Mouse (Mus musculus) CD4-positive, CD25-positive, alpha-beta regulatory T cell, adult 4 months (primary cell): ENCODE measurements around the gene Rph3a. TPM values are rescaled to one million over a fixed set of nuclear protein-coding genes. Genes with fewer than 3 reads are reported as not detected.
"Not testable (repeated sequence)": the region's sequence is repeated elsewhere in the genome, so short reads cannot be mapped to it uniquely, and the experiment has no call there.

Experiments
- ATAC-seq: one replicate; pipeline ENCODE4 v1.8.0; 2017
- polyA plus RNA-seq, 2 experiments: library from polyadenylated mRNA; unstranded; fragments of 100-300 nt; shearing (Covaris generic); gene quantifications; one replicate each; pipeline ENCODE4 v1.2.1; 2017

The Rph3a gene
- polyA plus RNA-seq, 2 experiments from 2014 or later, result not detected

DNA sequence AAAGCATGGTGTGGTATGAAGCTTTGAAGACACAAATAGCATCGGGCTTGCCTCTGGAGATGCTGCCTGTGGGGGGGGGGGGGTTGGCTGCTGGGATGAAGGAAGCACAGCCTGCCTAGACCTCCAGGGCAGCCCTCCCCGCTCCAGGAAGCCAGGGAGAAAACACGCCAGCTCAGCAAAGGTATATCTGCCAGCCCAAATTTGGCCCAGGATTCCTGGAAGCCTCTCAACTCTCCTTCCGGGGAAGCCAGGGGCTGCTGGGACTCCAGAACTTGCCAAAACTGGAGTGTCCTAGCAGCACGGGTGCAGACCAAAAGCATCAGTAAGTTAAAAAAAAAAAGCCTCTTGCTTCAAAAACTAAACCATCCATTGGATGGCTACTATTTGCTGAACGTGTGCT is 37.6 kb downstream of the Rph3a start:
- no peak for ATAC-seq

DNA sequence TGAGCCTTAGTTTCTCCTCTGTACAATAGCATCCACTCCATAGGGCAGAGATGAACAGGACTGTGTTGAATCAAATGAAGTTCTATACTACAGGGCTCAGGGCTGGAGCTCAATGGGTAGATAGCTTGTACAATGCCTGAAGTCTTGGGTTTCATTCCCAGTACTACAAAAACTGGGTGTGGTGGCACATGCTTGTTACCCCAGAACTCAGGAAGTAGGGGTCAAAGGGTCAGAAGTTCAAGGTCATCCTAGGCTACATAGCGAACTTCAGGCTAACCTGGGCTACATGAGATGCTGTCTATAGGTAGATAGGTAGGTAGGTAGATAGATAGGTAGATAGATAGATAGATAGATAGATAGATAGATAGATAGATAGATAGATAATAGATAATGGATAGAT is 38.6 kb downstream of the Rph3a start:
- no peak for ATAC-seq

DNA sequence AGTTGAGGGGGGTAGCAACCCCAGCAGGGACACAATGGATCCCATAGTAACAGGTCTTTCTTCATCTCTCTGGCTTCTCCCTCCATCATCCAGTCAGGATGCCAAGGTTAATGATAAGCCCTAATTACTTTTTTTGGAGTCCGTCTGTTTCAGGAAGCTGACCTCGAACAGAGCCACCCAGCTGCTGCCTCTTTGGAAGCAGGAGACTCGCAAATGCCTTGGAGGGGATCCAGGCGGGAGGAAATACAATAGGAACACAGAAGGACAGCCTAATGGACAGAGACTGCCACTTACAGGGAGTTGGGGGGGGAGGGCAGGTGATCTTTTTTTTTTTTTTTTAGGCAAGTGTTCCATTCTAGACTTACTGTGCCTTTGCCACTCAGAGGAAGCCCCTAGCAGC is 40.2 kb downstream of the Rph3a start:
- no peak for ATAC-seq

DNA sequence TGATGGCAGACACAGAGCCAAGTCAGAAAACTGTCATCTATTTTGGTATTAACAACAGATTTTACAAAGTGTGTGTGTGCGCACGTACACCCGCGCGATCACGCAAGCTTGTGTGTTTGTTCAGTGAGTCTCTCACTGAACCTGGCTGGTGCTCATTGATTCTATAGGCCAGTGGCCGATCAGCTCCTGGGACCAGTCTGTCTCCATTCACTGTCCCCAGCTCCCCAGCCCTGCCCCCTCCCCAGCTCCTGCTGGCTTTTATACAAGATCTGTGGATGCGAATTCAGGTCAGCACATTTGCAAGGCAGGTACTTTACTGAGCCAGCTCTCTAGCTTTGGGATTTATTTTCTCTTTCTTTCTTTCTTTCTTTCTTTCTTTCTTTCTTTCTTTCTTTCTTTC is 41.1 kb downstream of the Rph3a start:
- no peak for ATAC-seq

DNA sequence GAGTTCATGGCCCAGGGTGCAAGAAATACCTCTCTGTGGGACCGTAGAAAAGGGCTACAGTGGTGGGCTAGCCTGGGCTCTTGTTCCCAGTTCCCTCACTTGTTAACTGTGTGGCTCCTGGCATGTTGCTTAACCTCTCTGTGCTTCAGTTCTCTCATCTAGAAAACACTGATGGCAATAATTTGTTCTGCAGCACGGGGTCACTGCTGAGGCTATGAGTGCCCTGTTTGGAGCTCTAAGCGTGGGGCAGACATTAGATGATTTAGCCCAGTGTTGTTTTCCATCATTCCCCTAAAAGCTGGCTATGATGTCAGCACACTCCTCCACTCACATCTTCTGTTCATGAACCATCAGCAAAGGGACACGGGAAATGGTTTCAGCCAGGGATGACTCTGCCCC is 41.8 kb downstream of the Rph3a start:
- no peak for ATAC-seq

DNA sequence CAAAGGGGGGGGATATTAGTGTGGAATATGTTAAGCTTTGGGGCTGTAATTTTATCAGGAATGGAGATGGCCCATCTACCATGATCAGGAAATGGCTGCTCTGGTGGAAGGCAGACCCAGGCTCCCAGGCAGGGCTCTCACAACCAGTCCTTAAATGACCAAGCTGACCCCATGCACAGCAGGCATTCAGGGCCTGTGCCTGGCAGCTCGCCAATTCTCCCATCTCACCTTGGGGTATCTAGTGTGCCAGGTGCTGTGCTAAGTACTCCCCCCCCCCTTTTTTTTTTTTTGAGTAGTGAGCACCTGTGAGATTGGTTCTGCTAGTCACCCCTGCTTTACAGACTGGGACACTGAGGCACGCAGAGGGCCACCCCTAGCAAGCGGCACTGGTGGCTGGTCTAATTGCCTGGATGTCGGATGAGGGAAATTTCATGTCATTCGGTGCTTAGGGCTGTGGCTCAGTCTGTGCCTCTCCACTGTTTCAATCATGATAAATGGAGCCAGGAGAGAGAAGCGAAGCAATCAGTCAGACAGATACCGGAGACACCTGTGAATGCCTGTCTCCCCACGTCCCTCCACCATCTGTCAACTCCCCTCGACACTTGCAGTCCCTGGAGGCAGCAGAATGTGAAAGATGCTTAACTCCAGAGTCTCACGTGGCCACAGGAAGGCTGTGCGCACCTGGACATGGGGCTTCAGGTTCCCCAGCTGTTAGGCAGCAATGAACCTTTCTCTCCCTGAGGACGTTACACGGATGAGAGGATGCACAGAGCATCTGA is 42.3 kb downstream of the Rph3a start:
- no peak for ATAC-seq

DNA sequence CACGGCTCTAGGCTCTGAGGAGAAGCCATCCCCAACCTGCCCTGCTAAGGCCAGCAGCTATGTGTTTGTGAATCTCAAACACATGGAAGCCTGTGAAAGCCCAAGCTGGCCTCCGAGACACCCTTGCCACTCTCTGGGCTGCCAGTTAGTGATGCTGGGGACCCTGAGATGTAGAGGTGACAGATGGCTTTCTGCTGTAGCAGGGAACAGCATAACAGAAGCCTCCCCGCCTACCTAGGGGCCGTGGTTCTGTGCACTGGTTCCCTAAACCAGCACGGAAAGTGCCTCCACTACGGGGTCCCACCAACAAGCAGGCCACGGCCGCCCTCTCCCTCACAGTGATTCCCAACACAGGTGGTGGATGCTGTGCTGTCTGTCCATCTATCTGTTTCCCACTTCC is 43.0 kb downstream of the Rph3a start:
- no peak for ATAC-seq

DNA sequence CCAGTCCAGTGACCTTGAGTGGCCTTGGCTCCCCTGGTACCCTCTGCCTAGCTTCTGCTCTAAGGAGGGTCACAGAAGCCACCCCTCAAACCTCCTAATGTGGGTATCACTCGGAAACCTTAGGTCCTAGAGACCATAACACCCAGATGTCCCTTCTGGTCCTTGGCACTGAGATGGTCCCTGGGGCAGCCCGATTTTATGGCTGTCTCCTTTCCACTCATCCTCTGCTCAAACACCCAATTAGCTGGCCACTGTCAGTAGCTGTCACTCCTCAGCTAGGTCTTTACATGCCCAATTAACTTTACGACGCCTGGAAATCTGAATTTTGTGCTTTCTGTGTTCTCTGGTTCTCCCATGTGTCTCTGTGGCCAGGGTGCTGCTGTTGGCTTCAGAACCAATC is 43.7 kb downstream of the Rph3a start:
- ATAC-seq, result no peak

DNA sequence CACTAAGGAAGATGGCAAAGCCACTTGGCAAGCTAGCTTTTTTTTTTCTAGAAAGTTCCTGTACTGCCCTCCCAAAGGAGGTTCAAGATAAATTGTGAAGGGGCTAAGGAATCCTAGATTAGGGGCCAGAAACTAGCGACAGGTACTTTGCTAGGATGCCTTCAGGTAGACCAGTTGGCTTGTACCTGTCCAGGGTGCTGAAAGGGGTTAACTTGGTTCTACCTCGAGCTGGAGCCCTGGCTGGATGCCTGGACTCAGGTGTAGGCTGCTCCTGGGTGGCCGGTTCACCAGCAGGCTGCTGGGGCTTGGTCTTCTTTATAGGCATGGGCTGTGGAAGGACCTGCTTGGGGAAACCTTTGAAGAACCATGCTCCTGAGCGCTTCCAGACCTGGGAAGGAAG is 48.9 kb downstream of the Rph3a start:
- ATAC-seq, result no peak

DNA sequence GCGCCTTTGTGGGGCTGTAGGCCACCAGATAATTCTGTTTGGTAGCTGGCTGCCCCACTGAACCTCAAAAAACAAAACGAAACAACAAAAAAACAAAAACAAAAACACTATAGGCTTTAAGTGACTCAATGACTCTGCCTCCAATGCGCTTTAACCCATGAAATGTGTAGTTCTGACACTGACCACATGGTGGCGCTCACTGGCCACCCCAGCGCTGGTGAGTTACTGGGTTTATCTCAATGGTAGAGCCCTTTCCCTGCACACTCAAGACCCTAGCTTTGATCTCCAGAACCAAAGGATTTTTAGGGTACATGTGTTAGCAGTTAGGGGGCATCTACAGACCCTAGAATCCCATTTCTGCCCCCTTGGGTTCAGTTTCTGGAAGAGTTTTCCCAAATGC is 55.9 kb downstream of the Rph3a start:
- no peak for ATAC-seq

DNA sequence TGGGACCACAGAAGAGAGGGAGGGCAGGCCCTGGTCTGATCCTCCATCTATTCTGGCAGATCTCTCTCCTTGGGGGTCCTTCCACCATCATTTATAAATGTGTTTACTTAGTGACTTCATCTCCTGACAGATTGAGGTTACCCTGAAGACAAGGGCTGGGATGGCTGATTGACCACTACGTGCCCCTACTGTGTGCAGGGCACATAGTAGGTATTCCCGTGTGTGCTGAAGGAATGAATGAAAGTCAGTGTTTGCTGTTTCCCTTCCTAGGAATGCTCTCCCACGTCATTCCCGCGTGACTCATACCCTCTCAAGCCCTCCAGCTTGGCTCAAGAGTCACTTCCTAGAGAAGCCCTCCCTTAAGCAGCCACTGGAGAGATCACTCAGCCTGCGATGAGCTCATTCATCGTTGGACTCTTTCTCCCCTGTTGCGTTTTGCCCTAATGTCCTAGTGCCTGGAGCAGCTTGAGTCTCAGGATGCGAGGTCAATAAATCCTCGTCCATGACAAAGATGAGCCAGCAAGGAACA is 57.6 kb downstream of the Rph3a start:
- no peak for ATAC-seq

DNA sequence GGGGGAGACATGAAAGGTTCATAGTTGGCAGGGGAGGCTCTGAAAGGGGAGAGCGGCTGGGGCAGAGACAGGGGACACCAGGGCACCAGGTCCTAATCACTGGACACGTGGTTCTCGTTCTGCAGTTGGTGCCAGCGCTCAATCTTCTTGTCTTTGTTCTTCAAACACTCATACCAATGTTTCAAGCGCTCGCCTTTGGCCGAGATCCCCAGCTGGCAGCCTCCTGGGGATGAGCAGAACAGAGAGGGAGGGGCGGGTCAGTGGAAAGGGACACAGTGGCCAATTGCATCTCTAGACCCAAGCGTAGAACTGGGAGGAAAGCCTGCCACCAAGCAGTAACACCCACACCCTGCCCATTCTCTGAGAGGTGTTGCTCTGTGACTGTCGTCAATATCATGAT is 67.8 kb downstream of the Rph3a start:
- ATAC-seq, result no peak

DNA sequence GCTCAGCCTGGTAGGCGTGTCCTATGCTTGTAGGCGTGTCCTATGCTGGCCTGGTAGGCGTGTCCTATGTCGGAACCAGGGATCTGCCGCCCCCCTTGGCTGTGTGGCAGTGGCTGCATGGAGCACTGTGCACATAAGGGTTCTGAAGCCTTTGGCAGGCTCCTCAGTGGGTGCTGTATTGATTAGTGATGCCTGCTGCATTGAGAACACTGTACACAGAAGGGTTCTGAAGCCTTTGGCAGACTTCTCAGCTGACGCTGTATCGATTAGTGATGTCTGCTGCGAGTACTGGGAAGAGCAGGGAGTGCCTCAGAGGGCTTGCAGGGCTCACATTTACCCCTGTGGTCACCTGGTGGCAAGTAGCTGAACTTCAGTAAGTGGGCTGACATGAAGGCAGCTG is 71.3 kb downstream of the Rph3a start:
- ATAC-seq, result no peak

DNA sequence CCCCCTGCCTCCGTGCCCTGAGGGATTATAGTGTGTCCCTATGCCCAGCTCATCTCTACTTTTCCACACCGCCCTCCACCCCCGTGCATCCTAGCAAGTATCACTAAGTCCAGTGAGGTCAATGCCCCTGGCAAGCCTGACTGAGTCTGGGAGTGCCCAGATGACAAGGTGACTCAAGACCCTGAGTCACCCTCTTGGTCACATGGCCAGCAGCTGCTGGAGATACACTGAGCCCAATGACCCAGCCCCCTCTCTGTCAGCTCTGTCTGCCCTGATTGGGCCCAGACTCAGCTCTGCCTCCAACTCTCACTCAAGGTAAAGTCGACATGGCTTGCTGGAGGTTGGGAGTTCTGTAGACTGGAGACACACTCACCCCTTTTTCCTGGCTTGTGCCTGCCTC is 72.1 kb downstream of the Rph3a start:
- ATAC-seq, result no peak

DNA sequence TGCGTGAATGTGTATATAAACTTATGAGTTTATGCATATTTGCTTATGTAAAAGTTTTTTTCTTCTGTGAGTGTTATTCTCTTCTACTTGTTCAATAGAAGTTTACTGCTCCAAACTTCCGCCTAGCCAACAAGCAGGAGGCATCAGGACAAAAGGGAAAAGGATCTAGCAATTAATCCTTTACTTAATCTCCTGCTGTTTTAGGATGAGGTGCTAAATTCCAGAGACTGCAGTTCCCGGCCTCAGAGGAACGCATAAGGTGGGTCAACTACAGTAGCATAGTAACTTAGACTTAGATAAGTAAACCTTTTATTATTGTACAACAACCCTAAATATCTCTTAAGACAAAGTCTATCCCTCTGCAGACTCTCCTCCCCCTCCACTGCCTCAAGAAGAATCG is 75.9 kb downstream of the Rph3a start:
- no peak for ATAC-seq

DNA sequence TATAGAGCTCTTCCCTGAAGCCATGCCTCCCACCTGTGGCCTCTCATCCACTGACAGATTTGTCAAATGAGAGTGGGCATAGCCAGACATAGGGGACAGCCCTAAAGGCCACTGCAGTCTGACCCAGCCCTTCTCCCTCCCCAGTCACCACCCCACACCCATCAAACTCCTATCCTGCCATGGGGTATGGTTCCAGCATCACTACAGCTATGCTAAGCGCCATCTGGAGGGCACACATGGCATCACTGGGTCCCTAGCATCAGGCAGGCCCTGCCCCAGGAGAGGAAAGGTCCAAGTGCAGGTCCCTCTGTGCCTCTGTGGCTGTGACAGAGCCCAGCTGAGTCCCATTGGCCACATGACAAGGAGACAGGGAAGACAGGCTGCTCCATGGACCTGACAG is 82.9 kb downstream of the Rph3a start:
- no peak for ATAC-seq

DNA sequence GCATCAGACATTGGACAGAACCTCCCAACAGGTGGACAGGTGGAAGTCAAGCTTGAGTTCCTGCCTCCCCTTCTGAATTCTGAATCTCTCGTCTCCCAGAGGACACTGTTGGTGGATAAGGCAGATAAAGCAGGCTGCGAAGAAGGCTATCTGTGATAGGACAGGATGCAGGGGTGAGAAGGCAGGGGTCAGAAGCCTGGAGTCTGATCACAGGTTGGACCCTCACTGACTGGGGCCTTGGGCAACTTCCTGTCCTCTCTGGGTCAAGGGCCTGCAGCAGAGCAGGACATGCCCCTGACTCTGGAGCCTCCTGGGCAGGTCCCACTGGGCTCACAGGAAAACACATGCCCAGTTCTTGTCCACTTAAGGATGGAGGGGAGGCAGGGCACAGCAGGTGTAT is 83.6 kb downstream of the Rph3a start:
- ATAC-seq, result not testable (repeated sequence)

DNA sequence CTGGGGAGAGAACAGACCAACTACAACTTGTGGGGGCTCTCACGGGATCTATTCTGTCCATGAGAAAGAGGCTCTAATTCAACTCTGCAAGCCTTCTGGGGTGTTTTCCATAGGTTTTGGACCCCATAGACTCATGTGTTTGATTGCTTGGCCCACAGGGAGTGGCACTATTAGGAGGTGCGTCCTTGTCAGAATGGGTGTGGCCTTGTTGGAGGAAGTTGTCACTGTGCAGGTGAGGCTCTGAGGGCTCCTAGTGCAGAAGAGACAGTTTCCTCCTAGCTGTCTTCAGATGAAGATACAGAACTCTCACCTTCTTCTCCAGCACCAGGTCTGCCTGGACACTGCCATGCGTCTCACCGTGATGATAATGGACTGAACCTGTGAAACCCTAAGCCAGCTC is 85.4 kb downstream of the Rph3a start:
- not testable (repeated sequence) for ATAC-seq

DNA sequence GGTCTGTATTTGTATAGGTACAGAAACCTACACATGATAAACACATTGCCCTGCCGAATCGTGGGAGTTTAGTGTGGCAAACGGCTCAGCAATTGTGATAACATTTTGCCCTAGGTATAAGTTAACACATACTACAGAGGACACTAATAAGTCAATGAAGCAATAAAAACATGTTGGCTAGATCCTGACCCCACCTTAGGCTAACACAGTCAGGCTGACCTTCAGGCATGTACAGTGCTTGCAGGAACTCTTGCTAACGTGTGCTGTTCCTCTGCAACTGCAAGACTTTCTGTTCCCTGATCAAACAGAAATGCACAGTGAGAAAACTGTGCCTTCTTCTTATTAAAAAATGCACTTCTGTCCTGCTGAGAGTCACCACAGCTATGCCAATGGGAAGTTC is 85.9 kb downstream of the Rph3a start:
- no peak for ATAC-seq

DNA sequence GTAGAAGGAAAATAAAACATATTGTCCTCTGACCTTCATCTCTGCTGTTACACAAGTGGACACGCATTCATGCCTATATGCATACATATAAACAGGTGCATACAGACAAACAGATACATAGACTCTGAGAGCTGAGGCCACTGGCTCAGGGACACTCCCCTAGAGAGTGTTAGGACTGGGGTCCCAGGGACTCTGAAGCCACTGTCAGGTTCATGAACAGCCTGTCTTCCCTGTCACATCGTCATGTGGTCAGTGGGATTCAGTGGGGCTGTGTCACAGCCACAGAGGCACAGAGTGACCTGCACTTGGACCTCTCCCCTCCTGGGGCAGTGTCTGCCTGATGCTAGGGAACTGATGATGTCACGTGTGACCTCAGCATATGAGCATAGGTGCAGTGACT is 89.6 kb downstream of the Rph3a start:
- no peak for ATAC-seq

DNA sequence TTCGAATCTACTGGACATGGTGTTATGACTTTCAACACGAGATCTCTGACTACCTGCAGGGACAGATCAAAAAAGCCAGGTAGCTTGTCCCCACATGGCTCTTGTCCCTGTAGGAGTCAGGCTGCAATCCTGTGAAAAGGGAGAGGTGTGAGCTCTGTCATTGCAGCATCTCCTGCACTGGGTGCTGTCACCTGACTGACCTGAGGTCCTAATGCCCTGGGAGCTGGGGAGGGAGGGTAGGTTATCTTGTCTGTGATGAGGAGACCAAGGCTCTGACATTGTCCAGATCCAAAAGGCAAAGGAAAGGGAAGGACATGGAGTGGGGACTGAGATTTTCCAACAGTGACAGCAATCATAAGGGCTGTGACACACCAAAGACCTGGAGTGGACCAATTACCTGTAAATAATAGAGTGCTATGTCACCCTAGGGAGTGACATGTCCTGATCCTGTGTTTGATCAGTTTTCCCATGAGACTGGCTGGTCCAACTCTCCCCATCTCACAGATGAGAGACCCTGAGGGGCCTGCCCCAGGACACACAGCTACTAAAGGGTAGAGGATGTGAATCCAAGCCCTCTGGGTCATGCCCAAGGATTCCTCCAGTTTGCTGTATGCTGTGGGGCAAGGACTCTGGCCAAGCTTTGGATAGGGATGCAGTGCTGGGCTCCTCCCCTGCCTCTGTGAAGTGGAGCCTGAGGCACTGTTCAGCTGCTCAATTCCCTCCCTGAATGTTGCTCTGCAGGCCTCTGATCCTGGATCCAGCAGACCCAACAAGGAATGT is 90.5 kb downstream of the Rph3a start:
- not testable (repeated sequence) for ATAC-seq

DNA sequence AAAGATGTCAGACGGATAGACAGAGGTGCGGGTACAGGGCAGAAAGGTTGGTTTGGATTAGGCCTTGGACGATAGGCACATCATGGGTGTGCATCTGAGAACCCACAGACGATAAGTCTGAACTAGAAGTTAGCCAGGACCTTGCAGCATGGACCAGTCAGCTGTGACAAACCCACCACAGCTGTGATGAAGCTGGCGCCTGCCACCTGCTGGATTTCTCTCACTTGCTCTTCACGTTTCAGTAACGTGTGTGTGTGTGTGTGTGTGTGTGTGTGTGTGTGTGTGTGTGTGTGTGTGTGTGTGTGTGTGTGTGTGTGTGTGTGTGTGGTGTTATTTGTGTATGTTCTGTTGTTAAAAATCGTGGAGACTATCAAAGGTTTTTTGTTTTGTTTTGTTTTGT is 95.7 kb downstream of the Rph3a start, which contains the start of gene Oas1d:
Oas1d (plus strand) TSS at position 333 of the 400 bp plus-strand sequence.
- ATAC-seq, result not testable (repeated sequence)

DNA sequence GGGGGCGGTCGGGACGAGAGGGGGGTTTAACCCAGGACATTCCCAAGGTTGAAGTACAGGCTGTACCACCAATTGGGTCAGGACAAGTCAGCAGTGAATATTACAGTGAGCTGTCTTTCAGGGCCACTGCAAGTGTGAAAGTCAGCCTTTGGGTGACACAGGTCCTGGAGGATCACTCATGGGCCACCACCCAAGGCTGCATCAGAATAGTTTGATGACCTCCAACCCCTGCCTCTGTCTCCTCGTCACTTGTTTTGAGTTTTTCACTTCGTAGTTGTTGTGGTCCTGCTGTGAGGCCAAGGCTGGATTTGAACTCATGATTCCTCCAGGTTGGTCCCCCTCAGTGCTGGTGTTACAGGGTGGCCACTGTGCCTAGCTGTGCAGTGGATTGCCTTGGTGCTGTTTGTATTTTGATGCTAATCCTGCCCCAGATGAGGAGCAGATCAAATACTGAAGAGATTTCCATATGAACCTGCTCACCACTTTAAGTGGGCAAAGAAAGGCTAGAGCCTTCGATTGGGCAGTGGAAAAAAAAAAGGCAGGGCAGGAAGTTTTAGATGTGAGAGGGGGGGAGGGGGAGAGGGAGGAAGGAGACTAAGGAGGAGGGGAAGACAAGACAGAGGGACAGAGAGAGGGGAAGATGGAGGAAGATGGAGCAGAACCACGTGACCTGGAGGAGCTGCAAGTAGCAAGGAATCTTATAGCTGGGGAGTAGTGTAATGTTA is 101.5 kb downstream of the Rph3a start:
- ATAC-seq, result no peak
